Mouse (Mus musculus) cerebellum, adult 2 months (tissue): ENCODE data around the gene Plxna4. TPM values are rescaled to one million over a fixed set of nuclear protein-coding genes. Genes with fewer than 3 reads are reported as not detected.

Experiments
- DNase-seq, 2 experiments: peaks; one replicate each; pipeline ENCODE4 v3.0.0; 2021
- H3K27ac ChIP-seq: fragments of 200-500 bp; 2 replicates; pipeline ENCODE4 v1.5.1; 2012; ENCODE audit warnings: low read length, control low read depth, inconsistent platforms; ENCODE audit not compliant: insufficient read depth
- H3K27me3 ChIP-seq: fragments of 200-500 bp; 2 replicates; pipeline ENCODE4 v1.6.1; 2012; ENCODE audit warnings: inconsistent platforms, mild to moderate bottlenecking, low read length, moderate library complexity; ENCODE audit not compliant: control insufficient read depth, insufficient read depth
- H3K4me1 ChIP-seq: fragments of 200-500 bp; 2 replicates; pipeline ENCODE4 v1.6.1; 2011; ENCODE audit warnings: low read length; ENCODE audit not compliant: control insufficient read depth, insufficient read depth
- H3K4me3 ChIP-seq: fragments of 200-500 bp; replicated peaks from 2 replicates; pipeline ENCODE3; 2011; ENCODE audit warnings: mild to moderate bottlenecking, low read depth, low read length, control low read depth; ENCODE audit not compliant: insufficient read depth
- CTCF ChIP-seq: fragments of 200-500 bp; IDR thresholded peaks from 2 replicates; pipeline ENCODE4 v1.5.1; 2011; ENCODE audit warnings: low read depth, mild to moderate bottlenecking, control low read depth, low read length, moderate library complexity, borderline replicate concordance; ENCODE audit not compliant: insufficient read depth
- POLR2A ChIP-seq: fragments of 200-500 bp; IDR thresholded peaks from 2 replicates; pipeline ENCODE4 v1.6.1; 2011; ENCODE audit warnings: low read length, control low read depth, borderline replicate concordance; ENCODE audit not compliant: insufficient read depth
- WGBS: fragments of 180-500 bp; shearing (Covaris S2); methylation state at CpG from one replicate; pipeline ENCODE4 v1.1.7; 2018; 5-methylcytosine and 5-hydroxymethylcytosine counted together
- polyA plus RNA-seq: library from polyadenylated mRNA; depleted of rRNA; stranded (reverse); fragments of >200 nt; gene quantifications from 2 replicates; pipeline ENCODE4 v1.2.3, GENCODE M21; 2012

The Plxna4 gene
- polyA plus RNA-seq, 1 experiment = 15.6 TPM

DNA sequence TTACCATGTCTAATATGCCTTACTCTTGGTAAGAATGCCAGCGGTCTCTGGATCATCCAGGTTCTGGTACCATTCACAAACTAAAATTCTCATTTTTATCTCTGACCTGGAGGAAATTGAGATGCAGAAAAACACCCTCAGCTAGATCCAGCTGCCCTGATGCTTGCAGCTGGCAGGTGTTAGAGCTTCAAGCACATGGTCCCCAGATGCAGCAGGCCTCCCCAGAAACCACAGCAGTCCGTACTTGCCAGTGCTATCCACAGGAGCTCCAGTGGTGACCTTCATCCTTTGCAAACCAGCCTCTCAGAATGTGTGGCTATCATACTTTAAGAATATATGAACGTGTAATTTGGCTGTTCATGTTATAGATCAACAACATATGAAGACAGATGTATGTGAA is 139.2 kb downstream of the Plxna4 start:
- H3K27me3 ChIP-seq = no peaks in the 10 kb centered on the region
- WGBS = 94% methylated on average over 3 of the region's 3 CpGs
- H3K4me3 ChIP-seq = no peak overlapping the region
- no peak for DNase-seq
- H3K4me1 ChIP-seq = no peaks in the 10 kb centered on the region
- TF ChIP-seq POLR2A (no peak), CTCF (no peak)
- H3K27ac ChIP-seq = no peak overlapping the region

DNA sequence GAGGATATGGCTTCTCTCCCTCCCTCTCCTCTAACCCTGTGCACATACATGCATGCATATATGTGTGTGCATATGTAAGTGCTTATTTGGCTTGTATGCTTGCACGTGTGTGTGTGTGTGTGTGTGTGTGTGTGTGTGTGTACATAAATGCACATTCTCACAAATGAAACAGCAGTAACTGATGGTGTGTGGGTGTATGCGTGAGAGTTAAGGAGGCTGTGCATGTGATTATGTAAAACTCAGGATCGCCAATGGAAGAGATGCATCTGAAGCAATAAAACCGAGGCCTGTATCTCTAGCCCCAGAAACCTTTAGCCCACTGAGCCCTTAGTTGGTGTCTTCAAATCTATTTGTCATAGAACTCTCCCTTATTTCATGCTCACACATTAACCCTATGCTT is 141.7 kb downstream of the Plxna4 start:
- no peak for DNase-seq

DNA sequence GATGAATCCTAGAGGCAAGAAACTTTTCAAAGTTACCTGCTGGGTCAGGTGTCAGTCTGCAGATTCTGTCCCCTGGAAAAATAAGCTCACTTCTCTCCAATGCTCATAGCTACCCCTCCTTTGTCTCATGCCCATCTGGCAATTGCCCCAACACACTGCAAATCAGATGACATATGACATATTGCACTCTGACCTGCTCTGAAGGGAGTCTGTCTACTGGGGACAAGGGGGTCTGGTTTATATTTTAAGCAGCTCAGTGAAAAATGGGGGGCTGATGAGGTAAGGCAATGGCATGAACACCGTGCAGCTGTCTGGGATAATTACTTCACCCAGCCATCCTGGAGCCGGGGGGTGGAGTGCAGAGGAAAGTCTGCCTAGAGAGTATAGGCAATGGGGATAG is 142.7 kb downstream of the Plxna4 start:
- H3K27ac ChIP-seq = no peak overlapping the region
- H3K4me1 ChIP-seq = no peaks in the 10 kb centered on the region
- TF ChIP-seq CTCF (no peak), POLR2A (no peak)
- WGBS = 84% methylated on average over 2 of the region's 2 CpGs
- H3K4me3 ChIP-seq = no peak overlapping the region
- DNase-seq = no peak
- H3K27me3 ChIP-seq = no peaks in the 10 kb centered on the region

More for the DNA sequence above, 141.7 kb downstream of the Plxna4 start:
- Histone ChIP-seq H3K4me1 (no peaks in the 10 kb centered on the region), H3K27me3 (no peaks in the 10 kb centered on the region), H3K4me3 (no peak overlapping the region), H3K27ac (no peak overlapping the region)
- TF ChIP-seq POLR2A = no peak
- TF ChIP-seq CTCF = no peak
- WGBS = 81% methylated on average over 4 of the region's 4 CpGs

DNA sequence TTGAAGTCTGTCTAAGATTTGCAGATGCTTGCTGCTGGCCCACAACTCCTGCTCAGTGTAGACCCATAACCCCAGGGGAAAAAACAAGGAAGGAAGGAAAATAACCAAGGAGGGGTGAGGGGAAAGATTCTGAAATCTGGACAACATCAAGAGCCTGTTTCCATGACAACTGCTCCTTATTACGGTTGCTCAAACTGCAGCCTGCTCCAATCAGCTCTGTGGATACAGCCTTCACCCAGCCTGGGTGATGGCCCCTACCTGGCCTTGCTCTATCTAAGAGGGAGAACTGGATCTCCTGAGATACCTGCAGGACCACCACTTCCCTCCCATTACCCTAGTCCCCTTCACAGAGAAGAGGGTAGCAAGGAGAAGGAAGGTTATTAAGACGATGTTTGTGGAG is 143.6 kb downstream of the Plxna4 start:
- no peak for DNase-seq
- H3K4me1 ChIP-seq = no peaks in the 10 kb centered on the region
- WGBS = 93% methylated on average over 2 of the region's 2 CpGs
- H3K27ac ChIP-seq = no peak overlapping the region
- no peaks in the 10 kb centered on the region for H3K27me3 ChIP-seq
- TF ChIP-seq CTCF (no peak), POLR2A (no peak)
- H3K4me3 ChIP-seq = no peak overlapping the region

DNA sequence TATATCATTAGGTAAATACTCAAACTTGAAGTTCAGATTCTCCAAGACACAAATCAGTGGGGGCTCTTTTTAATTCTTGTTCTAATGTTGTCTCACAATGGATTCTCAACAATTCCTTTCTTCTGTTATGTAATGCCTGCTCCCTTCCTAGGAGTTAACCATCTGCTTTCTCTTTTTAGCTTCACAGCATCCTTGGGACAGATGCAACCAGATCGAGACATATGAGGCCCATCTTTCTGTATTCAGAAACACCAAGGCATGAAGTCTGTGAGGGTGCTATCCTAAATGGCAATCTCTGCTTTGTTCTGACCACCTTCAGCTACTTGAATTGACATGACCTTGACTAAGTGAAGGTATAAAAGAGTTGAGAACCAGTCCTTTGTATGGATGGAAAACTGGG is 144.3 kb downstream of the Plxna4 start:
- H3K4me3 ChIP-seq = no peak overlapping the region
- WGBS = 26% methylated on average over 1 of the region's 1 CpGs
- H3K27ac ChIP-seq = no peak overlapping the region
- no peak for DNase-seq
- TF ChIP-seq POLR2A (no peak), CTCF (no peak)
- H3K27me3 ChIP-seq = no peaks in the 10 kb centered on the region
- H3K4me1 ChIP-seq = no peaks in the 10 kb centered on the region

DNA sequence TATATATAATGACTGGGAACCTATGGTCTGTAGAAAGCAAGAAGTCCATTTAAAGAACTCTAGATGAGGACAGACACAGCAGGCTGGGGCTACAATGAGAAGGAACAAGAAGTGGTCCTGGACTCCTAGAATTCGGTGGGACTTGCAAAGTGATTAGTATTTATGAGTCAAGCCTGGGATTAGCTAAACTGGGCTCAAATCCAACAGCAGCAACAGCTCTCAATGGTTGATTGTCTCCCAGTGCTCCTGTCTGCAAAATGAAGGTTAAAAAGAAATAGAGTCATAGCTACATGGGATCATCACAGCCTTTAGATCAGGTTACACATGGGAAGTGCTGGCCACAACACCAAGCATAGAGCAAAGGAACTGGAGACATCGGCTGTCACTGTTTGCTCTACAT is 148.6 kb downstream of the Plxna4 start:
- Histone ChIP-seq H3K4me3 (no peak overlapping the region), H3K27ac (no peak overlapping the region), H3K4me1 (no peaks in the 10 kb centered on the region), H3K27me3 (no peaks in the 10 kb centered on the region)
- TF ChIP-seq CTCF (no peak), POLR2A (no peak)
- WGBS = 57% methylated on average over 2 of the region's 2 CpGs
- no peak for DNase-seq

DNA sequence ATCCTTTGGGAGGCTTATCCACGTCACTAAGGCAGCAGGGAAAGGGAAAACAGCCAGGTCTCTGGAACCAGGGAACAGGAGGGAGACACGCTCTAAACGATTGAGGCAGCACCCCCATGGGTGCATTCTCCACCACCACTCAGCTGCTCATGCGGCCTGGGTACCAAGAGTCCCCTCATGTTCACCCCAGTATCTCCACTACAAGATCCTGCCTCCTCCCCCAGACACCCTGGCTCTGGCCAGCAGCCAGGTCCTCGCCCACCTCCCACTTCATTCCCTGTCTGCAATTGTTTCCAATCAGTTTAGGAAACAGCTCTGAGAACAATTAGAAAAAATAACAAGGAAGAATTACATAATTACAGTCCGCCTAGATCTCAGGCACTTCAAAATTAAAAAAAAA is 150.8 kb downstream of the Plxna4 start:
- Histone ChIP-seq H3K27ac (no peak overlapping the region), H3K27me3 (no peaks in the 10 kb centered on the region), H3K4me3 (no peak overlapping the region), H3K4me1 (no peaks in the 10 kb centered on the region)
- no peak for DNase-seq
- TF ChIP-seq CTCF (no peak), POLR2A (no peak)
- WGBS = 65% methylated on average over 6 of the region's 6 CpGs

DNA sequence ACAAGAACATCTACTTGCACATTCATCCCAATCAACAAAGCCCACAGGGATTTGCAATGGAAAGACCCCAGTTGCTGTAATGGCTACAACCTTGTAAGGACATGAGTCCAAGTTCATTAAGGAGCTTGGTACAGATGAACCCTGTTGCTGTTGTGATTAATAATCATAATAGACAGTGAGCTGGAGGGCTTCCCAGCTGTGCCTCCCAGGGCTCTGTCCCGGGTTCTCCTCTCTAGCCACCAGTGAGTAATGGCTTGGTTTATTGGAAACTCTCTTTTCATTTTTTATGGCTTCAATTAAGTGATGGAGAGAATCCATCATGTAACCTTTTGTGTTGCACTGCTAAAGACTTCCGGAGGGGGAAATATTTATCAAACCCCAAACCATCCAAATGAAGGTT is 164.9 kb downstream of the Plxna4 start:
- WGBS = 73% methylated on average over 2 of the region's 2 CpGs
- H3K4me3 ChIP-seq = no peak overlapping the region
- H3K27me3 ChIP-seq = no peaks in the 10 kb centered on the region
- TF ChIP-seq POLR2A (no peak), CTCF (no peak)
- H3K27ac ChIP-seq = no peak overlapping the region
- DNase-seq = no peak
- H3K4me1 ChIP-seq = no peaks in the 10 kb centered on the region
